In genomic region chr7:143024293-143024692, GRCm38 (mm10) we compare ENCODE assay signal across 31 mouse cellular contexts. TPM values are rescaled to one million over a fixed set of nuclear protein-coding genes. Genes with fewer than 3 reads are reported as not detected.
"Had no signal": no experiment of that assay in that cellular context is flagged by ENCODE, and none has a peak within 500 bp of the region (broad histone marks: within the 10 kb centered on the region; RNA-seq: fewer than 3 reads in every experiment).

No protein-coding gene starts in this region.

- H3K9me3 ChIP-seq: embryonic facial prominence, embryonic 10.5 days; embryonic facial prominence, embryonic 12.5 days; embryonic facial prominence, embryonic 13.5 days; embryonic facial prominence, embryonic 15.5 days; forebrain, embryonic 10.5 days; forebrain, embryonic 12.5 days; forebrain, embryonic 13.5 days; forebrain, embryonic 15.5 days; heart, embryonic 10.5 days had no signal

- H3K27me3 ChIP-seq: embryonic facial prominence, embryonic 12.5 days; embryonic facial prominence, embryonic 13.5 days; embryonic facial prominence, embryonic 15.5 days; forebrain, embryonic 12.5 days; forebrain, embryonic 13.5 days; forebrain, embryonic 15.5 days had no signal

- H3K9ac ChIP-seq: embryonic facial prominence, embryonic 12.5 days; embryonic facial prominence, embryonic 13.5 days; embryonic facial prominence, embryonic 15.5 days; forebrain, embryonic 12.5 days; forebrain, embryonic 13.5 days; forebrain, embryonic 15.5 days; forebrain, postnatal 0 days had no signal

- ATAC-seq: forebrain, embryonic 13.5 days; forebrain, embryonic 14.5 days; forebrain, embryonic 15.5 days; forebrain, embryonic 16.5 days; forebrain, postnatal 0 days had no signal

- H3K4me2 ChIP-seq: embryonic facial prominence, embryonic 12.5 days; embryonic facial prominence, embryonic 13.5 days; embryonic facial prominence, embryonic 15.5 days; forebrain, embryonic 12.5 days; forebrain, embryonic 13.5 days; forebrain, embryonic 15.5 days; heart, embryonic 11.5 days had no signal

- H3K27ac ChIP-seq: embryonic facial prominence, embryonic 10.5 days; embryonic facial prominence, embryonic 12.5 days; embryonic facial prominence, embryonic 13.5 days; embryonic facial prominence, embryonic 15.5 days; forebrain, embryonic 10.5 days; forebrain, embryonic 12.5 days; forebrain, embryonic 13.5 days; forebrain, embryonic 15.5 days; gastrocnemius, adult 2 months; heart, adult 2 months; heart, embryonic 10.5 days had no signal

- DNase-seq: cerebellum, adult 9-11 months; cerebellum, postnatal 10 days; cerebellum, postnatal 14 days; cerebellum, postnatal 25 days; cerebellum, postnatal 36 days; embryo, embryonic 11 days; forebrain, postnatal 0 days; gastrocnemius, adult 2 months; gastrocnemius, postnatal 10 days; gastrocnemius, postnatal 14 days; gastrocnemius, postnatal 25 days; gastrocnemius, postnatal 36 days; heart, adult 11 months; heart, adult 18-20 months; heart, adult 2 months had no signal

- H3K4me1 ChIP-seq: forebrain, embryonic 10.5 days; forebrain, embryonic 12.5 days; forebrain, embryonic 13.5 days; forebrain, embryonic 15.5 days had no signal

- H3K4me3 ChIP-seq: embryonic facial prominence, embryonic 10.5 days; embryonic facial prominence, embryonic 12.5 days; embryonic facial prominence, embryonic 13.5 days; embryonic facial prominence, embryonic 15.5 days; erythroblast, embryonic 14.5 days; forebrain, embryonic 10.5 days; forebrain, embryonic 12.5 days; forebrain, embryonic 13.5 days; forebrain, embryonic 15.5 days; gastrocnemius, adult 2 months; heart, adult 2 months; heart, embryonic 10.5 days had no signal

- H3K36me3 ChIP-seq: embryonic facial prominence, embryonic 12.5 days; forebrain, embryonic 15.5 days had no signal

RNA-seq across cellular contexts. Expression of gene Ascl2, which starts 55.2 kb away (rescaled TPM):
- total RNA-seq: forebrain, postnatal 0 days; gastrocnemius, adult 18-20 months; gastrocnemius, adult 2 months; gastrocnemius, adult 8-10 months; gastrocnemius, postnatal 10 days; gastrocnemius, postnatal 14 days; gastrocnemius, postnatal 25 days; gastrocnemius, postnatal 36 days; heart, adult 18-20 months; heart, adult 2 months; heart, adult 8-10 months had no signal
